Mouse (Mus musculus): ENCODE measurements at regions not wholly inside any gene's neighbourhood (a gene's known extent, or its start where the extent isn't known, plus 50 kb on each side); places are given as distances from the start of the nearest gene placed in this dataset.

DNA sequence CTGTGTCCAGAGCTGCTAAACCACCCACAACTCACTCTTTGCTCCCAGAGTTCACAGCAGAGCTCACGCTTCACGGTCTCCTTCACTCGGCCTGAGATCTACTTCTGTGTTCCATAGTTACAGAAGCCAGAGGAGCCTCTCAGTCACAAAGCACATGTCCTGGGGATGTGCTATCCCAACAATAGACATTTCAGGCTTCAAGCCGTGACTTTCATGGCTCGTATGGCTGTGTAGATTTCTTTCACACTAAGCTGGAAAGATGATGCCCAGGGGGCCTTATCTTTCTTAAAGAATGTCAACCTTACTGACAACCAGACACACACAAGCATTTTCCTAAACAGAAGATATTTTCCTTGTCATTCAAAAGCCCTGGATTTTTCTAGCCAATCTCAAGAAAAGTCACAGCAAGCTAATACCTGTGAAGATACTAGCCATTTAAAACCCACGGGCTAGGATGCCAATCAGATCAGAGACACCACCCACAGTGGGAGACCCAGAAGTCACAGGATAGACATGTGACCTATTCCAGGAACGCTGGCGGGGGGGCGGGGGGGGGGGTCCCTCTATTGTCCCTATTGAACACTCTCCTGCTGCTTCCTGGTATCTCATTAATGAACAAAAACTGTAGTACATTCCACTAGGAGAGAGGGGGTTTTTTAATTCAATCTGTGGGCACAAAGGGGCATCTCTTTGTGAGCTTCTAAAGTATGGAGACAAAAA is 98.8 kb upstream of the Mapk10 start:
- no peak for DNase-seq (ENCODE audit: extremely low spot score in 1 of 2, low spot score in 1 of 2)

GRCm38 (mm10) chr5:103305716-103306447 is 94.7 kb upstream of the Mapk10 start:
- DNase-seq (ENCODE audit: extremely low spot score in 1 of 2, low spot score in 1 of 2) = no peak

- no peak for DNase-seq (ENCODE audit: extremely low spot score in 1 of 2, low spot score in 1 of 2)
Observed at GRCm38 (mm10) chr5:103304975-103305374, 93.8 kb upstream of the Mapk10 start.

DNA sequence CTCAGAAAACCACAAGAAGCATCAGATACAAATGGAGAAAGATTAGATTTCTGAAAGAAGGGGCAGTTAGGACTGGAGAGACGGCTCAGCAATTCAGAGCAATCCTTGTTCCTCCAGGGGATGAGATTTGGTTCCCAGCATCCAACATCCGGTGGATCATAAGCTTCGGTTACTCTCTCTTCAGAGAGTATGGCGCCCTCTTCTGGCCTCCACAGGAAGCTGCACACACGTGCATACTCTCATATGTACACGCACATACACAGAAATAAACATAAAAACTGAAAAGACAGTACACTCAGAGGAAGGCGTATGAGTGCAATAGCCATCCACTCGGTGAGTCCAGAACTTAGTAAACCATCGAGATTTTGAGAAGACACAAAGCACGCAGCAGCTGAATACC is 91.6 kb upstream of the Mapk10 start:
- DNase-seq (ENCODE audit: extremely low spot score in 1 of 2, low spot score in 1 of 2) = no peak

GRCm38 (mm10) chr5:103301303-103301702 is 90.2 kb upstream of the Mapk10 start:
- DNase-seq (ENCODE audit: extremely low spot score in 1 of 2, low spot score in 1 of 2) = peak in 1 of 2 experiments; percentile 12

- no peak for DNase-seq (ENCODE audit: extremely low spot score in 1 of 2, low spot score in 1 of 2)
Observed at GRCm38 (mm10) chr5:103293953-103294352, 82.8 kb upstream of the Mapk10 start.

DNA sequence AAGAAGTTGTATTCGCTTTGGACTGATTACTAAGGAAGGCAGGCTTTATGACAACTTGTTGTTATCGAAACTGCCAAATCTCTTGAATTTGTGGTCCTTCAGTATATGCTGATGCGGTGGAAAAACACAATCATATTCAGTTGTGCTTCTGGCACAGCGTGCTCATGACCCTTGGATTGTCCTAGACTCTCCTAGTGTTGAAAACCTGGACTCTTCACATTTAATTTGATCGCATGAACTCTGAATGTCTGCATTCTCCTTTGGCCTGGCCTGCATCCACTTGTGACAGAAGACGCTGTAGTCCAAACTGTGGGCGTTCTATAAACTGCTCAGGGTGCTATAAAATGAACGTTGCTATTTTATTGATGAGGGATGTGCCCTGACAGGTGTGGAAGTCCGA is 80.6 kb upstream of the Mapk10 start:
- DNase-seq (ENCODE audit: extremely low spot score in 1 of 2, low spot score in 1 of 2) = no peak

DNA sequence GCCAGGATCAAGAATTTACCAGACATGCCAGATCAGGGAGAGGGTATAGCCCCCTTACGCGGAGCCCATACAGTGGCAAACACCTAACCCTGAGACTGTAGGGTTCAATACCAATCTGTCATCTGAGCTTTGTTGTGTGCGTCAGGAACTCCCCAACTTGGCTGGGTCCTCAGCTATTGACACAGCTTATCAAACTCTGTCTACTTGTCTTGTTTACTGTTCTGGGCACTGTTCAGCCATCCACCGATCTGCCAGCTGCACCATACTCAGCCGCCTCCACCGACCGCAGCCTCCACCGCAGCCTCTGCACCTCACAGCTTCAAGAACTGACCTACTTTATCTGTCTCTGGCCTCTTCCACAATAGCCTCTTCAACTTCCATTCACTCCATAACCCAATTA is 80.1 kb upstream of the Mapk10 start:
- no peak for DNase-seq (ENCODE audit: extremely low spot score in 1 of 2, low spot score in 1 of 2)

GRCm38 (mm10) chr5:103269206-103269605 is 58.1 kb upstream of the Mapk10 start:
- no peak for DNase-seq (ENCODE audit: extremely low spot score in 1 of 2, low spot score in 1 of 2)

DNA sequence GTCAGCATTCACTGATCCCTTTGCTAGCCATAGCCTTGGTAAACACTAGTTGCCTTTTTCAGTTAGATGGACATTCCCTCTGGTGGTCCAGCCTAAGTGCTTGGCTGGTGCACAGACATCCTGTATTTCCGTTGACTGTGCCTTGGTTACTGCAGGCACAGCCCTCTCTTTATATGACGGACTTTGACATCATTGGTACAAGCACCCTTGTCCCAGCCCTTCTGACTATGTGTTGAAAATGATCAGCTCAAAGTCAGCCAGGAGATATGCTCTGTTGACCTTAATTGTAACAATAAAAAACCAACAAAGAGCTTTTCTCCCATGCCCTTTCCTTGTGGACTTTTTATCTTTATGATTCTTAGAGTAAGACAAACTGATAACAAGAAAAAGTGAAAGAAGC is 53.8 kb upstream of the Mapk10 start:
- no peak for DNase-seq (ENCODE audit: extremely low spot score in 1 of 2, low spot score in 1 of 2)

DNA sequence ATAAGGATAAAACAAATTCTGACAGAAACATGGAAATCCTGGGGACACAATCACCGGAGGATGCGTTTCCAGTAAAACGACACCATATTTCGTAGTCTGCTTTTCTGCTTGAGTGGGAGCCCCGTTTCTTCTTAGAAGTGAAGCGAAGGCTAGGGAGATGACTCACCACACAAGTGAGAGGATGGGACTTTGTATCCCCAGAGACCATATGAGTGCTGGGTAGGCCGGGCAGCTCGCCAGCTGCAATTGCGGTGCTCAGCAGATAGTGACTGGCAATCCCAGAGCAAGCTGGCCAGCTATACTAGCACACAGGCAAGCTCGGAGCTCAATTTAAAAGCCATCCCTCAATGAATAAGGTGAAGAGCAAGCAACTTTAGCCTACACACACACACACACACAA is 50.3 kb upstream of the Mapk10 start:
- peak; percentile 24 to 78 for DNase-seq (ENCODE audit: extremely low spot score in 1 of 2, low spot score in 1 of 2)

Measured in frontal cortex, adult 2 months (tissue).